In genomic region chr15:27095231-27095630, GRCm38 (mm10) we compare ENCODE assay signal across 18 mouse cellular contexts.
DNase-seq lines count a peak whose midpoint lies in the region; ATAC-seq lines count a peak whose summit lies in the region.
"Had no signal": no experiment of that assay in that cellular context is flagged by ENCODE, and none has a peak within 500 bp of the region (broad histone marks: within the 10 kb centered on the region; RNA-seq: fewer than 3 reads in every experiment).

No protein-coding gene starts in this region.

- H3K4me1 ChIP-seq in hindbrain, embryonic 13.5 days (replicated peaks) = no peaks in the 10 kb centered on the region
- H3K4me1 ChIP-seq: liver, embryonic 12.5 days; midbrain, embryonic 12.5 days; neural tube, embryonic 13.5 days had no signal

- H3K4me2 ChIP-seq in hindbrain, embryonic 13.5 days = no peak overlapping the region
- H3K4me2 ChIP-seq: liver, embryonic 12.5 days; lung, embryonic 14.5 days; midbrain, embryonic 12.5 days; neural tube, embryonic 13.5 days had no signal

- H3K4me3 ChIP-seq in hindbrain, embryonic 13.5 days = no peak overlapping the region
- H3K4me3 ChIP-seq: erythroblast, embryonic 14.5 days; liver, embryonic 12.5 days; midbrain, embryonic 12.5 days; neural tube, embryonic 13.5 days had no signal

- no peak for ATAC-seq in hindbrain, embryonic 13.5 days (ENCODE audit: low FRiP score)
- ATAC-seq: forebrain, embryonic 14.5 days; inflammation-experienced regulatory T-cells, adult 6 months; liver, embryonic 12.5 days had no signal

- DNase-seq in right cerebral cortex, adult 18-20 months = peak; percentile 35
- no peak for DNase-seq in right cerebral cortex, postnatal 4 days
- peak; percentile 25 to 28 for DNase-seq in layer of hippocampus, postnatal 25 days (ENCODE audit: extremely low spot score in 1 of 2, low spot score in 1 of 2)
- peak; percentile 22 to 50 for DNase-seq in right cerebral cortex, adult 2 months (ENCODE audit: low spot score in 2 of 2)
- DNase-seq in ovary, postnatal 36 days (ENCODE audit: low spot score) = no peak
- DNase-seq in kidney, postnatal 25 days = no peak
- DNase-seq: adrenal gland, adult 2 months; cerebellum, adult 2 months; heart, adult 18-20 months; lung, embryonic 14.5 days had no signal

- 90% methylated on average over 9 of the region's 9 CpGs for WGBS in hindbrain, embryonic 13.5 days

- no peak overlapping the region for H3K9ac ChIP-seq in hindbrain, embryonic 13.5 days
- H3K9ac ChIP-seq: liver, embryonic 12.5 days; lung, embryonic 14.5 days; midbrain, embryonic 12.5 days; neural tube, embryonic 13.5 days had no signal

- H3K9me3 ChIP-seq in hindbrain, embryonic 13.5 days = no peaks in the 10 kb centered on the region
- H3K9me3 ChIP-seq: liver, embryonic 12.5 days; midbrain, embryonic 12.5 days; neural tube, embryonic 13.5 days had no signal

- no peaks in the 10 kb centered on the region for H3K36me3 ChIP-seq in hindbrain, embryonic 13.5 days
- H3K36me3 ChIP-seq: liver, embryonic 12.5 days; midbrain, embryonic 12.5 days; neural tube, embryonic 13.5 days had no signal

- no peaks in the 10 kb centered on the region for H3K27me3 ChIP-seq in hindbrain, embryonic 13.5 days
- H3K27me3 ChIP-seq: CH12.LX; liver, embryonic 12.5 days; midbrain, embryonic 12.5 days; neural tube, embryonic 13.5 days had no signal

- no peak overlapping the region for H3K27ac ChIP-seq in hindbrain, embryonic 13.5 days
- H3K27ac ChIP-seq: liver, embryonic 12.5 days; midbrain, embryonic 12.5 days; neural tube, embryonic 13.5 days had no signal

Comparison
In these comparisons a context has a peak if more than half of its experiments do, and no peak if none do; other contexts are left out.
1. DNase-seq: peak in right cerebral cortex, adult 18-20 months (single experiment), layer of hippocampus, postnatal 25 days (2 of 2) and right cerebral cortex, adult 2 months (2 of 2); none in right cerebral cortex, postnatal 4 days (single experiment), ovary, postnatal 36 days (single experiment) and kidney, postnatal 25 days (0 of 2).